Mouse (Mus musculus): ENCODE measurements around the gene Spty2d1. TPM values are rescaled to one million over a fixed set of nuclear protein-coding genes. Genes with fewer than 3 reads are reported as not detected.

The Spty2d1 gene
- polyA plus RNA-seq, 1 experiment from 2014 or later: 14.0 TPM

DNA sequence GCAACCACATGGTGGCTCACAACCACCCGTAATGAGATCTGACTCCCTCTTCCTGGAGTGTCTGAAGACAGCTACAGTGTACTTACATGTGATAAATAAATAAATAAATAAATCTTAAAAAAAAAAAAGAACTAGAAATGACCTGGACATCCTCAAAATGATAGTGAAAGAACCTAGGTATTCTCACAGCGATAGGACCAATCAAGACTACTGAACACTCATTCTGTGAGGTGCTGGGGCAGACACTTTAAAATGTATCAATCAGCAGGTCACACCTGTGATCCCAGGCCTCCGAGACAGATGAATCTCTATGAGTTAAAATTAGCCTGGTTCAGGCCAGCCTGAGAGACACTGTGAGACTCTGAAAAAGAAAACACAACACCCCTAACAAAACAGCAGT lies 8.4 kb upstream of the Spty2d1 start:
- H3K36me3 ChIP-seq (ENCODE audit: control insufficient read depth, insufficient read depth, low read length): no peaks in the 10 kb centered on the region
- WGBS: 84% methylated on average over 3 of the region's 3 CpGs
- ATAC-seq (replicated peaks; ENCODE audit: low FRiP score) (no peak), DNase-seq (ENCODE audit: low spot score) (no peak)
- H3K9ac ChIP-seq (ENCODE audit: low read length): no peak overlapping the region
- no peaks in the 10 kb centered on the region for H3K4me1 ChIP-seq (replicated peaks; ENCODE audit: control insufficient read depth, insufficient read depth, low read length)
- no peaks in the 10 kb centered on the region for H3K27me3 ChIP-seq (ENCODE audit: control insufficient read depth, insufficient read depth, low read length)
- no peak overlapping the region for H3K4me2 ChIP-seq (ENCODE audit: low read depth, low read length, severe bottlenecking)
- H3K27ac ChIP-seq (ENCODE audit: low read depth, low read length): no peak overlapping the region
- H3K9me3 ChIP-seq (ENCODE audit: control insufficient read depth, low read length): no peaks in the 10 kb centered on the region
- H3K4me3 ChIP-seq (ENCODE audit: low read depth, low read length): no peak overlapping the region

DNA sequence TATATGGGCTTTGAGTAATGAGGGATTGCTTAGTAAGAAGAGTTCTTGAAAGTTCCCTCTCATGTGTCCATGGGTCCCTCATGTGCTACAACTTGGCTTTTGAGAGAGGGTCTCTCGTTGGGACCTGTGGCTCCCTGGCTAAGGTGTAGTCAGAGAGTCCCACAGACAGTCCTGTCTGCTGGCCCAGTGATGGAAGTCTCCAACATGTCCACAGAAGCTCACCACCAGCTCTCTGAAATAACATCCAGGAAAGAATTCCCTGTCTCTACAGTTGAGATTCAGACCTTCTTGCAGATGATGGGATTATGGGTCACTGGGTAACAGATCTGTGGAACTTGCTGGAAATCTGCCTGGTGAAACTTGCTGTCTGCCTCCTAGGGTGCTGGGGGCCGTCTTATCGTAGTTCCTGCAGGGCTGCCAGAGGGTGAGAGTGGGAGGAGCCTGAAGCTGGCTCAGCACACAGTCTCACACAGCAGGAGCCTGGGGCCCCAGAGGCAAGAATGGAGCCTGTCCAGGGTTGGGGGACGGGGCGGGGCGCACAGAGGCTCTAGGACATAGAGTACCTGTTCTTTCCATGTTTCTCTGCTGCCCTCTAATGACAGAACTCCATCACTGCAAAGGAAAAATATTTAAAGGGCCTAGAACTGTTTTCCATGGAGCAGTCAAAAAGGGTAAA lies 7.3 kb upstream of the Spty2d1 start:
- Histone ChIP-seq H3K36me3 (ENCODE audit: control insufficient read depth, insufficient read depth, low read length) (no peaks in the 10 kb centered on the region), H3K27ac (ENCODE audit: low read depth, low read length) (no peak overlapping the region), H3K4me3 (ENCODE audit: low read depth, low read length) (no peak overlapping the region), H3K9ac (ENCODE audit: low read length) (no peak overlapping the region), H3K27me3 (ENCODE audit: control insufficient read depth, insufficient read depth, low read length) (no peaks in the 10 kb centered on the region), H3K4me1 (replicated peaks; ENCODE audit: control insufficient read depth, insufficient read depth, low read length) (no peaks in the 10 kb centered on the region), H3K9me3 (ENCODE audit: control insufficient read depth, low read length) (no peaks in the 10 kb centered on the region), H3K4me2 (ENCODE audit: low read depth, low read length, severe bottlenecking) (peak overlapping the region; percentile 19; the same call in 1 of the 2 replicates)
- DNase-seq (ENCODE audit: low spot score): peak; percentile 90
- WGBS: 10% methylated on average over 6 of the region's 6 CpGs
- ATAC-seq (replicated peaks; ENCODE audit: low FRiP score): peak; percentile 95

DNA sequence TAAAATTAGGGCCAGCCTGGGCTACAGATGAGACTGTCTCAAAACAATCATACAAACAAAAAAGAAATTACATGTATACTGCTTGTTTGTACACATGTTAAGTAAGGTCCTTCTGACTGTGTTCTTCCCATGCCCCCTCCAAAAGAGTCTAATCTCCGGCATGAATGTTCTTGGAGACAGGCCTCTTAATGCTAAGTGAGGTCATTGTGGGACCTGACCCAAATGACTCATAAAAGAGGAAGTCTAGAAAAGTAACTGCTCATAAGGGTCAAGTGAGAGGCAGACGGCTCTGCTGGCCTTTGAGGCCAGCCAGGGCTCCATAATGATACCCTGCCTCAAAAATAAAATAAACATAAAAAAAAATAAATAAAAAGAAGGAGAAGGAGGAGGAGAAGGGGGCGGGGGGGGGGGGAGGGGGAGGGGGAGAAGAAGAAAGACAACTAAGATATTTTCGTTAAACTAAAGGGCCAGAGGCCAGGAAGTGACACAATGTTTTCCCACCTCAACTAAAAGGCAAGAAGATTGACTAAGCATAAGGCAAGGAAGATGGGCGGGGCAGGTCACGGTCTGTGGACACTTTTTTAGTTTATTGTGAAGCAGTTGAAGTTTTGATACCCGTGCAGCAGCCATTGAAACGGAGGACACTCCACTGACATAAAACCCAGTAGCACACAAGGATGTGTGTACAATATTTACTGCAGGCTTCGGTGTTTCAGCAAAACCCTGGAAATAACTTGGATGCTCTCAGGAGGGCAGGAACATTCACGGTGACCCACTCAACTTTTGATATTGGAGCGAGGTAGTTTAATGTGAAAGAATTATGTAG lies 6.6 kb upstream of the Spty2d1 start:
- DNase-seq (ENCODE audit: low spot score): no peak
- WGBS: 67% methylated on average over 10 of the region's 11 CpGs
- Histone ChIP-seq H3K9me3 (ENCODE audit: control insufficient read depth, low read length) (no peaks in the 10 kb centered on the region), H3K9ac (ENCODE audit: low read length) (no peak overlapping the region), H3K36me3 (ENCODE audit: control insufficient read depth, insufficient read depth, low read length) (no peaks in the 10 kb centered on the region), H3K4me3 (ENCODE audit: low read depth, low read length) (no peak overlapping the region), H3K4me1 (replicated peaks; ENCODE audit: control insufficient read depth, insufficient read depth, low read length) (no peaks in the 10 kb centered on the region), H3K27me3 (ENCODE audit: control insufficient read depth, insufficient read depth, low read length) (no peaks in the 10 kb centered on the region), H3K4me2 (ENCODE audit: low read depth, low read length, severe bottlenecking) (no peak overlapping the region), H3K27ac (ENCODE audit: low read depth, low read length) (no peak overlapping the region)
- no peak for ATAC-seq (replicated peaks; ENCODE audit: low FRiP score)

DNA sequence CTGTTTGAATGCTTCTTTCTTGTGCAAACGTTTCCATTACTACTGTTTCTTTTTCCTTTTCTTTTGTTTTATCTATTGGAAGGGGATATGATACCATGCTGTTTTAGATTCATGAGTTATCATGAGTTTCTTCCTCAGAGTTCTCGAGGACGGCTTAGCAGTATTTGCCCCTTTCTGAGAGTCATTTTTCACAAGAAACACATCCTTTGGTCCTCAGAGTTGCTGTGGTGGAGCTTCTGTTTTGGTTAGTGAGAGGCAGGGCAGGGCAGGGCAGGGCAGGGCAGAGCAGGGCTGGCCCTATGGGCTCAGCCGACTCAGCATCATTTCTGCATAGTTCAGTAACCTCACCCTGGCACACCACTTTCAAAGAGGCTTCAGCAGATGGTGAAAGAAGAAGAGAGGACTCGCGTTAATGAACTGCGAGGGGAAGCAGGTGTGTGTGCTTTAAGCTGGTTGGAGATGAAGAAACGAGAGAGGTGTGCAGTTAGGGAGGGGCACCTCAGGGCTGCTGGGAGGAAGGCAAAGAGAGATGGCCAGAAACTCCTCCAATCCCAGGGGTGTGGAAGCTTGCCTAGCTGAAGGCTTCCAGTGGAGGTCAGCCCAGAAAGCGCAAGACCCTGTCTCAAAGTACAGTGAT lies 5.0 kb upstream of the Spty2d1 start:
- no peak overlapping the region for H3K27ac ChIP-seq (ENCODE audit: low read depth, low read length)
- 58% methylated on average over 9 of the region's 9 CpGs for WGBS

DNA sequence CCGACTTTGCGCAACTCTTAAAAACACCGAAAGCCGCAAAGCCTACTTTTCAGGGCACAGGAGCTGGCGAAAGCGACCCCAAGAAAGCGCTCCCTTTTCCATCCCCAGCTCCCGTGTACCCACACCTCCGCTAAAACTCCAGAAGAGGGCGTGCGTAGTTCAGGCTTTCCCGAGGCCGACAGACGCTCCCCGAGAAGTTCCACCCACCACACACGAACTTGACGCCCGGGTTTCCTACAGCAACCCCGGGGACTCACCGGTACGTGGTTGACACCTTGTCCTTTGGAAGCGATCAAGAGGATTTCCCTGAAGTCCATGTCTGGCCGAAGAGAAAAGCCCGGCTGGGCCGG lies 418 bp downstream of the Spty2d1 start:
- Histone ChIP-seq H3K27ac (ENCODE audit: low read depth, low read length) (peak overlapping the region; percentile 66; the same call in 1 of the 2 replicates), H3K4me3 (ENCODE audit: low read depth, low read length) (peak overlapping the region; percentile 68), H3K4me1 (replicated peaks; ENCODE audit: control insufficient read depth, insufficient read depth, low read length) (peaks cover 8% of the 10 kb centered on the region), H3K36me3 (ENCODE audit: control insufficient read depth, insufficient read depth, low read length) (no peaks in the 10 kb centered on the region), H3K9me3 (ENCODE audit: control insufficient read depth, low read length) (no peaks in the 10 kb centered on the region), H3K4me2 (ENCODE audit: low read depth, low read length, severe bottlenecking) (peak overlapping the region; percentile 58), H3K27me3 (ENCODE audit: control insufficient read depth, insufficient read depth, low read length) (no peaks in the 10 kb centered on the region), H3K9ac (ENCODE audit: low read length) (peak overlapping the region; percentile 68)
- ATAC-seq (replicated peaks; ENCODE audit: low FRiP score): peak; percentile 66
- WGBS: under 1% methylated on average over 25 of the region's 25 CpGs
- no peak for DNase-seq (ENCODE audit: low spot score)

More for the DNA sequence above, 5.0 kb upstream of the Spty2d1 start:
- no peak overlapping the region for H3K4me2 ChIP-seq (ENCODE audit: low read depth, low read length, severe bottlenecking)
- no peaks in the 10 kb centered on the region for H3K36me3 ChIP-seq (ENCODE audit: control insufficient read depth, insufficient read depth, low read length)
- H3K27me3 ChIP-seq (ENCODE audit: control insufficient read depth, insufficient read depth, low read length): no peaks in the 10 kb centered on the region
- no peaks in the 10 kb centered on the region; the same call in 1 of the 2 replicates for H3K4me1 ChIP-seq (replicated peaks; ENCODE audit: control insufficient read depth, insufficient read depth, low read length)
- no peak overlapping the region for H3K9ac ChIP-seq (ENCODE audit: low read length)
- no peak overlapping the region for H3K4me3 ChIP-seq (ENCODE audit: low read depth, low read length)
- H3K9me3 ChIP-seq (ENCODE audit: control insufficient read depth, low read length): no peaks in the 10 kb centered on the region
- ATAC-seq (replicated peaks; ENCODE audit: low FRiP score) (no peak), DNase-seq (ENCODE audit: low spot score) (no peak)

DNA sequence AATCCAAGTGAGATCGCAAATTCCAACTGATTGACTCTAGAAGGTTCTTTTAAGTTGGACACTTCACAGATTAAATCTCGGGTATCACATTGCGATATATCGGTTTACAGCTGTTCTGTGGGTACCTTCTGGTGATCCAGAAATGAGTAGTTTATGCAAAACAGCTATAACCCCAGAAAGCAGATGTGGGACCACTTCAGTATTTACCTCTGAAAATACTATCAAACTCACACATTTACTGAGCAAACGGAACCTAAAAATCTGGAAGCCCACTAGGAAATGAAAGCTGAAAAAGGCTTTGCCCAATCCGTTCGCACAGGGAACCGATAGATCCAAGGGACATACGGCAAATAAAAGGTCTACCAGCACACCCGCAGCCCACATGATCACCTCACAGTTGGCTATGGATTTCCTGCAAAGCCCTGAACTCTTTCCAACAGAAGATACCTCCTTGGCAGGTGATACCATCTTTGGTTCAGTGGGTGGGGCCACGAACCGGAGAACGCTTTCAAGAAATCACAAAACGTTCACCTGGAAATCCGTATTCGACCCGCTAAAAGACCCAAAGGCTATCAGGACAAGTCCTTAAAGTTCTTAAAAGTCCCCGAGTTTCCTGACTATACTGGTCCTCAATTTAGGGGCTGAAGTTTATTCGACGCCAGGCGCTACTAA lies 966 bp downstream of the Spty2d1 start:
- Histone ChIP-seq H3K4me3 (ENCODE audit: low read depth, low read length) (peak overlapping the region; percentile 68), H3K9me3 (ENCODE audit: control insufficient read depth, low read length) (no peaks in the 10 kb centered on the region), H3K9ac (ENCODE audit: low read length) (peak overlapping the region; percentile 68), H3K27ac (ENCODE audit: low read depth, low read length) (0 out of 2 replicates have a peak overlapping the region, but pooled peaks have one; percentile 66), H3K27me3 (ENCODE audit: control insufficient read depth, insufficient read depth, low read length) (no peaks in the 10 kb centered on the region), H3K4me2 (ENCODE audit: low read depth, low read length, severe bottlenecking) (peak overlapping the region; percentile 58), H3K36me3 (ENCODE audit: control insufficient read depth, insufficient read depth, low read length) (no peaks in the 10 kb centered on the region), H3K4me1 (replicated peaks; ENCODE audit: control insufficient read depth, insufficient read depth, low read length) (peaks cover 9% of the 10 kb centered on the region)
- ATAC-seq (replicated peaks; ENCODE audit: low FRiP score): no peak
- 23% methylated on average over 21 of the region's 21 CpGs for WGBS
- DNase-seq (ENCODE audit: low spot score): no peak

DNA sequence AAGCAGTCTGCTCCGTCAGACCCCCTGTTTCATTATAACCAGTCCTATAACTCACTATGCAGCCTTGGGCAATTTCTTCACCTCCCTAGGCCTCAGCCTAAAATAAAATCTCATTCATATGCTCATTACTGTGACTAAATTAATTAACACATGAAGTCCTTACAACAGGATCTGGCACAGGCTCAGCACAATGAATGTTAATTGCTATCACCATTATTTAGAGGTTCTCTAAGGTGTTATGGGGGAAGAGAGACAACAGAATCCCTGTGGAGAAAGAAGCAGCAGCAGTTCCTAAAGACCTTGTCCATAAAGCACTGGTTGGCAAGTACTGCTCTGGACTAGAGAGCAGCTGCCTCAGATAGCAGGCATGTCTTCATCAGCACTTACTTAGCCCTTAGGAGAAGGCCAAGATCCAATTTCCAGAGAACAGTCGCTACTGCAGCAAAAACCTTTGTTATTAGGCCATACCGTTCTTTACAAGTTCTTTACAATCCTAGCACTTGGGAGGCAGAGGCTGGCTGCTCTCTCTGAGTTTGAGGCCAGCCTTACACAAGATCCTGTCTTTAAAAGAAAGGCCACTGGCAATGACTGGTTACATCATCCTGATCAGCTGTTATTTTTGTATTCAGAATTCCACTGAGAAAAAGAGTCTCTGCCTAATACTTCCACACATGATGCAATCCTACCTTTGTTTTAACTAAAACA lies 4.6 kb downstream of the Spty2d1 start:
- DNase-seq (ENCODE audit: low spot score): no peak
- peak overlapping the region; percentile 51; the same call in 1 of the 2 replicates for H3K27ac ChIP-seq (ENCODE audit: low read depth, low read length)
- no peaks in the 10 kb centered on the region for H3K9me3 ChIP-seq (ENCODE audit: control insufficient read depth, low read length)
- H3K4me3 ChIP-seq (ENCODE audit: low read depth, low read length): no peak overlapping the region
- no peaks in the 10 kb centered on the region; the same call in 1 of the 2 replicates for H3K36me3 ChIP-seq (ENCODE audit: control insufficient read depth, insufficient read depth, low read length)
- H3K4me1 ChIP-seq (replicated peaks; ENCODE audit: control insufficient read depth, insufficient read depth, low read length): peaks cover 13% of the 10 kb centered on the region
- 14% methylated on average over 3 of the region's 3 CpGs for WGBS
- H3K4me2 ChIP-seq (ENCODE audit: low read depth, low read length, severe bottlenecking): no peak overlapping the region
- no peaks in the 10 kb centered on the region for H3K27me3 ChIP-seq (ENCODE audit: control insufficient read depth, insufficient read depth, low read length)
- no peak overlapping the region for H3K9ac ChIP-seq (ENCODE audit: low read length)
- ATAC-seq (replicated peaks; ENCODE audit: low FRiP score): peak; percentile 11; the same call in 1 of the 2 replicates

DNA sequence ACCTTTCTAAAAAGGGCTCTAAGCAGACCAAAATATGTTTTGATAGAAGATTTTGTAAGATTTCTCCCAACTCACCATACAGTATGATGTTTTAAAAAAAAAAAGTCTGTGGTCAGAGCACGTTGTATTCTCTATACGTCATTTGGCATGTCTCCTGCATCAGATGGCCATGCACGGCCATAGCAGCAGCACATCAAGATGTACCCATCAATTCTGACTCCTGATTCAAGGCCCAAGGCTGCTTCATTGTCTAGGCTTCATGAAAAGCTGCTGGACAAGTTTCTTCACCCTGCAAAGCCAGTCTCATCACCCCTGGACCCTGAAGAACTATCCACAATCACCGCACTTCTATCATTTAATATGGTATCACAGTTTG lies 6.3 kb downstream of the Spty2d1 start:
- 58% methylated on average over 4 of the region's 4 CpGs for whole genome bisulfite sequencing
- Histone ChIP-seq H3K27ac (ENCODE audit: low read depth, low read length) (no peak overlapping the region), H3K4me3 (ENCODE audit: low read depth, low read length) (no peak overlapping the region), H3K36me3 (ENCODE audit: control insufficient read depth, insufficient read depth, low read length) (peaks cover 5% of the 10 kb centered on the region; the same call in 1 of the 2 replicates), H3K27me3 (ENCODE audit: control insufficient read depth, insufficient read depth, low read length) (no peaks in the 10 kb centered on the region), H3K4me1 (replicated peaks; ENCODE audit: control insufficient read depth, insufficient read depth, low read length) (peaks cover 10% of the 10 kb centered on the region; the same call in 1 of the 2 replicates), H3K9me3 (ENCODE audit: control insufficient read depth, low read length) (no peaks in the 10 kb centered on the region), H3K9ac (ENCODE audit: low read length) (no peak overlapping the region), H3K4me2 (ENCODE audit: low read depth, low read length, severe bottlenecking) (no peak overlapping the region)
- no peak for DNase-seq (ENCODE audit: low spot score)
- ATAC-seq (replicated peaks; ENCODE audit: low FRiP score): no peak
